Mouse (Mus musculus): Measurements from ENCODE around the gene Slc7a1.

Gene Slc7a1

GRCm38 (mm10) chr5:148389007-148389970 is 10.4 kb downstream of the Slc7a1 start:
- no peak for DNase-seq (ENCODE audit: low spot score)

DNA sequence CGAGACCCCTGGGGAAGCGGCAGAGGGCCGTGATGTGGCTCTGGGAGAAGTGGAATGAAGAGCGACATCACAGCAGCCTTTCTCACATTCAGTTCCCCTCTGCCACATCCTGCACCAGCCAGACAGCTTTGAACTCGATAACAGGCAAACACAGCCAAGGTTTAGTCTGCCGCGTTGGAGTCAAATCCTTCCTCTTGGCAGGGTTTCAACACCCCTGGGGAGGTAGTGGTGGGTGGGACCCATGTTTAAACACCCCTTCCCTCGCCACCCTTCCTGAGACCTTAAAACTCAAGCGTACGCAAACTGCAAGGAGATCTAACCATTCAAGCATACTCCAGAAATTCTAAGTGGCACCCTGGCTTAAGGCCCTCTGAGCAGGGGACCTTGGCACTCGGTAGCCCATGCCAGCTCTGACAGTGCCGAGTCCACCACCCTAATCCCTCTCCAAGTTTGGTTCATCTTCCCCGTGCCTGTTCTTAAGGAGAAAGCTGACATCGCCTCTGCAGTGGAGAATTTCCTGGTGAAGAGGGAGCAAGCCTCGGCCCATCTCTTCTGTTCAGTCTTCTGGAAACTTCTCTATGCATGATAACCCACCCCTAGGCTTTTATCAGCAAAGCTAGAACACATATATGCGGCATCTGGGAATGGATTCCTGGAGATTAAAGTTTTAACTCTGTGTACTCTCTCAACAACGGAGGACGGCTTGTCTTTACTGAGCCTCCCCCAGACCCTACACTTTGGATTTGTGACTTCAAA is 11.3 kb downstream of the Slc7a1 start:
- no peak for DNase-seq (ENCODE audit: low spot score)

DNA sequence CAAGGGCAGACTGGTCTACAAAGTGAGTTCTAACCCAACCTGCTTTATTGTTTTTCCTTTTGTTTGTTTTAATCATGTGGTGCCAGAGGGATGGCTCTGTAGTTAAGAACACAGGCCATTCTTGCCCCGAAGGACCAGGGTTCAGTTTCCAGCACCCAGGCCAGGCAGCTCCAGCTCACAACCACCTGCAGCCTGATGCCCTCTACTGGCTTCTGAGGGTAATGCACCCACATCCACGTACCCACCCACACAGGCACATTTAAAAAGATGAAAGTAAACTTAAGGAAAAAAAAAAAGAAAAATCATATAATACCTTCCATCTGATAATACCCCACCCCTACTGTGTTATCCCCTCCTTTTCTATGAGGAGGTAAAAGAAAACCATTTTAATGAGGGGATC is 11.9 kb downstream of the Slc7a1 start:
- DNase-seq (ENCODE audit: low spot score) = no peak

GRCm38 (mm10) chr5:148386471-148386870 is 13.2 kb downstream of the Slc7a1 start:
- DNase-seq (ENCODE audit: low spot score) = no peak

- no peak for DNase-seq (ENCODE audit: low spot score)
Observed at GRCm38 (mm10) chr5:148384501-148385055, 15.1 kb downstream of the Slc7a1 start.

GRCm38 (mm10) chr5:148383841-148384500 is 15.7 kb downstream of the Slc7a1 start:
- DNase-seq (ENCODE audit: low spot score) = no peak

- DNase-seq (ENCODE audit: low spot score) = no peak
Observed at GRCm38 (mm10) chr5:148381083-148381482, 18.6 kb downstream of the Slc7a1 start.

- DNase-seq (ENCODE audit: low spot score) = no peak
Observed at GRCm38 (mm10) chr5:148380246-148380504, 19.5 kb downstream of the Slc7a1 start.

- DNase-seq (ENCODE audit: low spot score) = no peak
Observed at GRCm38 (mm10) chr5:148379455-148380245, 20.1 kb downstream of the Slc7a1 start.

GRCm38 (mm10) chr5:148378707-148379106 is 21.0 kb downstream of the Slc7a1 start:
- no peak for DNase-seq (ENCODE audit: low spot score)

GRCm38 (mm10) chr5:148378232-148378508 is 21.5 kb downstream of the Slc7a1 start:
- no peak for DNase-seq (ENCODE audit: low spot score)

GRCm38 (mm10) chr5:148377439-148378231 is 22.1 kb downstream of the Slc7a1 start:
- no peak for DNase-seq (ENCODE audit: low spot score)

- no peak for DNase-seq (ENCODE audit: low spot score)
Observed at GRCm38 (mm10) chr5:148376358-148376757, 23.3 kb downstream of the Slc7a1 start.

- DNase-seq (ENCODE audit: low spot score) = no peak
Observed at GRCm38 (mm10) chr5:148375480-148375879, 24.2 kb downstream of the Slc7a1 start.

- no peak for DNase-seq (ENCODE audit: low spot score)
Observed at GRCm38 (mm10) chr5:148373092-148373685, 26.5 kb downstream of the Slc7a1 start.

- DNase-seq (ENCODE audit: low spot score) = no peak
Observed at GRCm38 (mm10) chr5:148372005-148372917, 27.4 kb downstream of the Slc7a1 start.

DNA sequence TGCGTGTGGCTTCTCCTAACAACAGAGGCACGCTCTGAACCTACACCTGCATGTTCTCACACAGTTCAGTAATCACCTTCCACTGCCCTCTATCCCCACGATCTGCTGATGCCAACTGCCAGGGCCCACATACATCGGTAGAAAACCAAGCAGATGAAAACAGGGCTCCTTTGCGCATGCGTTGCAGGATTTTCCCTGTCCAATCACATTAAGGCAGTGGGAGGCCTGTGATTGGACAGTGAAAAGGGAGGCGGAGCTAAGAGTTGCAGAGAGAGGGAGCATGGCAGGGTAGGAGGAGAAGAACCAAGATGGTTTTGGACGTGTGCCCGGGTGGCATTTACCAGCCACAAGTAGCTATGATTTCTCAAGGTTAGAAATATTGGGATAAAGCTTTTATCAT is 28.3 kb downstream of the Slc7a1 start:
- no peak for DNase-seq (ENCODE audit: low spot score)

DNA sequence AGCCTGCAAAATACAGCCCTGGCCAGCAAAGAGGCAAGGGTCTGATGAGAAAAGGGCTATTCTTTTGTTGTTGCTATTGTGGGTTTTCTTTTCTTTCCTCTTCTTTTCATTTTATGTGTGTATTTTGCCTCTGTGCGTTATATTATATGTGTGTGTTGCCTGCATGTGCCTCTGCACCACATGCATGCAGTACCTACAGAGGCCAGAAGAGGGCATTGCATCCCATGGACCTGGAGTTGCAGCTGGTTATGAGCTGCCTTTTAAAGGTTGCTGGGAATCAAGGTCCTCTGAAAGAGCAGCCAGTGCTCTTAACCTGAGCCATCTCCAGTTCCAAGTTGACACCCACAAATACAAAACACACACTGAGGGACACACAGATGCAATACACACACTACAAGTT is 29.1 kb downstream of the Slc7a1 start:
- no peak for DNase-seq (ENCODE audit: low spot score)

- DNase-seq (ENCODE audit: low spot score) = no peak
Observed at GRCm38 (mm10) chr5:148369178-148369577, 30.5 kb downstream of the Slc7a1 start.

DNA sequence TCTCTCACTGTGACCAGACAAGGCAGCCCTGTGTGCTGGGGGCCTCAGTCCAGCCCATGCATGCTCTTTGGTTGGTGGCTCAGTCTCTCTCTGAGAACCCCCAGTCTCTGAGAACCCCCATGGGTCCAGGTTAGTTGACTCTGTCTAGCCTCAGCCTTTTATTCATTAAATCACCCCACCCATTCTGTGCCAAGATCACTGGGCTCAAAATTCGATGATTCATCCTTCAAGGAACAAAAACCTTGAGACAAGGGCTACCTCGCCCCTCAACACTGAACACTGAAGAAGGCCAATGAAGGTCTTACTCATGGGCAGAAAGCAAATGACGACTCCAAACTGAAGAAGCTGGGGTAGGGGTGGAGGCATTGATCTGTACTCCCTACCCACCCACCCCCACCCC is 31.9 kb downstream of the Slc7a1 start:
- DNase-seq (ENCODE audit: low spot score) = no peak

Data from embryo, embryonic 10 days (tissue).